In genomic region chr1:167669796-167670195, GRCm38 (mm10) we compare ENCODE assay signal across 7 mouse cellular contexts. TPM values are rescaled to one million over a fixed set of nuclear protein-coding genes. Genes with fewer than 3 reads are reported as not detected.
DNase-seq lines count a peak whose midpoint lies in the region; ATAC-seq lines count a peak whose summit lies in the region.

No protein-coding gene starts in this region.

- no peak overlapping the region for H3K9ac ChIP-seq in liver, embryonic 12.5 days
- no peak overlapping the region for H3K9ac ChIP-seq in heart, embryonic 11.5 days (ENCODE audit: low read depth, low read length)
- H3K9ac ChIP-seq in liver, embryonic 11.5 days (ENCODE audit: low read depth, low read length) = no peak overlapping the region

- ATAC-seq in liver, embryonic 12.5 days = no peak
- 0 out of 2 replicates have a peak, but pooled peaks have one; percentile 18 for ATAC-seq in heart, embryonic 11.5 days (replicated peaks; ENCODE audit: insufficient number of reproducible peaks, low FRiP score, low TSS enrichment)
- peak; percentile 47; the same call in 1 of the 2 replicates for ATAC-seq in liver, embryonic 11.5 days (replicated peaks; ENCODE audit: low FRiP score)

- no peak overlapping the region for H3K4me2 ChIP-seq in liver, embryonic 12.5 days
- no peak overlapping the region for H3K4me2 ChIP-seq in heart, embryonic 11.5 days
- H3K4me2 ChIP-seq in liver, embryonic 11.5 days = no peak overlapping the region

- no peak overlapping the region for H3K4me3 ChIP-seq in liver, embryonic 12.5 days
- no peak overlapping the region for H3K4me3 ChIP-seq in heart, embryonic 11.5 days (ENCODE audit: low read depth, low read length)
- no peak overlapping the region for H3K4me3 ChIP-seq in liver, embryonic 11.5 days (ENCODE audit: low read depth, low read length)

- no peaks in the 10 kb centered on the region for H3K4me1 ChIP-seq in liver, embryonic 12.5 days
- H3K4me1 ChIP-seq in heart, embryonic 11.5 days (ENCODE audit: control insufficient read depth, insufficient read depth, low read length) = no peaks in the 10 kb centered on the region
- H3K4me1 ChIP-seq in liver, embryonic 11.5 days (replicated peaks; ENCODE audit: control insufficient read depth, insufficient read depth, low read length) = no peaks in the 10 kb centered on the region

- 32% methylated on average over 6 of the region's 6 CpGs for WGBS in liver, embryonic 12.5 days (ENCODE audit: insufficient replicate concordance)
- 28% methylated on average over 6 of the region's 6 CpGs for whole genome bisulfite sequencing in heart, embryonic 11.5 days (ENCODE audit: insufficient replicate concordance)
- WGBS in liver, embryonic 11.5 days = 28% methylated on average over 6 of the region's 6 CpGs

- DNase-seq in liver = peak; percentile 57
- DNase-seq in adipocyte (ENCODE audit: low spot score) = peak; percentile 4
- DNase-seq in cerebellum, adult 9-11 months = peak; percentile 23
- DNase-seq in liver, embryonic 11.5 days (ENCODE audit: low spot score) = no peak
- DNase-seq in right cerebral cortex, postnatal 14 days = peak; percentile 50

- no peaks in the 10 kb centered on the region for H3K36me3 ChIP-seq in liver, embryonic 12.5 days
- H3K36me3 ChIP-seq in heart, embryonic 11.5 days (ENCODE audit: control insufficient read depth, insufficient read depth, low read length) = no peaks in the 10 kb centered on the region
- H3K36me3 ChIP-seq in liver, embryonic 11.5 days (ENCODE audit: control insufficient read depth, insufficient read depth, low read length) = no peaks in the 10 kb centered on the region

- H3K27me3 ChIP-seq in liver, embryonic 12.5 days (replicated peaks) = peaks cover 48% of the 10 kb centered on the region
- H3K27me3 ChIP-seq in heart, embryonic 11.5 days (ENCODE audit: control insufficient read depth, insufficient read depth, low read length) = peaks cover 25% of the 10 kb centered on the region
- peaks cover 21% of the 10 kb centered on the region for H3K27me3 ChIP-seq in liver, embryonic 11.5 days (replicated peaks; ENCODE audit: control insufficient read depth, insufficient read depth, low read length)

- H3K27ac ChIP-seq in liver, embryonic 12.5 days = no peak overlapping the region
- no peak overlapping the region for H3K27ac ChIP-seq in heart, embryonic 11.5 days (ENCODE audit: low read depth, low read length)
- H3K27ac ChIP-seq in liver, embryonic 11.5 days (ENCODE audit: low read depth, low read length) = no peak overlapping the region

- H3K9me3 ChIP-seq in liver, embryonic 12.5 days (replicated peaks) = no peaks in the 10 kb centered on the region
- no peaks in the 10 kb centered on the region for H3K9me3 ChIP-seq in heart, embryonic 11.5 days (replicated peaks; ENCODE audit: control insufficient read depth, low read length)
- H3K9me3 ChIP-seq in liver, embryonic 11.5 days (ENCODE audit: control insufficient read depth, low read length) = no peaks in the 10 kb centered on the region

RNA-seq across cellular contexts. Expression of gene Lmx1a, which starts 19.2 kb away (rescaled TPM):
- 1.2 and 1.6 TPM in 2 replicates for polyA plus RNA-seq in liver, embryonic 12.5 days (2016; fragmentation: Nextera tagmentation; extraction: Ambion mirVana)
- 4.3 and 6.1 TPM in 2 replicates for polyA plus RNA-seq in heart, embryonic 11.5 days (2014; fragmentation: Nextera tagmentation; extraction: Ambion mirVana)
- polyA plus RNA-seq in liver, embryonic 11.5 days (2014; fragmentation: Nextera tagmentation; extraction: Ambion mirVana) = 2.6 and 2.7 TPM in 2 replicates
